ENCODE assay signal across 19 mouse cellular contexts in genomic region chr1:80061632-80062031, GRCm38 (mm10).
DNase-seq lines count a peak whose midpoint lies in the region; ATAC-seq lines count a peak whose summit lies in the region.
"Had no signal": no experiment of that assay in that cellular context is flagged by ENCODE, and none has a peak within 500 bp of the region (broad histone marks: within the 10 kb centered on the region; RNA-seq: fewer than 3 reads in every experiment).

No protein-coding gene starts in this region.

- 68% methylated on average over 7 of the region's 7 CpGs for WGBS in hindbrain, embryonic 11.5 days
- WGBS in hindbrain, embryonic 12.5 days: 62% methylated on average over 7 of the region's 7 CpGs
- 12% methylated on average over 7 of the region's 7 CpGs for WGBS in embryonic facial prominence, embryonic 13.5 days
- WGBS in limb, embryonic 12.5 days: 24% methylated on average over 7 of the region's 7 CpGs

- H3K4me3 ChIP-seq in hindbrain, embryonic 11.5 days (ENCODE audit: low read depth, low read length): no peak overlapping the region
- H3K4me3 ChIP-seq in hindbrain, embryonic 12.5 days: no peak overlapping the region
- H3K4me3 ChIP-seq in embryonic facial prominence, embryonic 13.5 days: no peak overlapping the region
- no peak overlapping the region for H3K4me3 ChIP-seq in limb, embryonic 12.5 days (replicated peaks)
- H3K4me3 ChIP-seq: heart, embryonic 15.5 days; layer of hippocampus, adult 2 months; liver, embryonic 12.5 days; lung, embryonic 15.5 days had no signal

- H3K27ac ChIP-seq in hindbrain, embryonic 11.5 days (ENCODE audit: low read depth, low read length): no peak overlapping the region
- H3K27ac ChIP-seq in hindbrain, embryonic 12.5 days: no peak overlapping the region
- H3K27ac ChIP-seq in embryonic facial prominence, embryonic 13.5 days: peak overlapping the region; percentile 82
- H3K27ac ChIP-seq in limb, embryonic 12.5 days: 0 out of 2 replicates have a peak overlapping the region, but pooled peaks have one; percentile 24
- H3K27ac ChIP-seq: heart, embryonic 15.5 days; layer of hippocampus, adult 2 months; liver, embryonic 12.5 days; lung, embryonic 15.5 days; stomach, postnatal 0 days had no signal

- DNase-seq in hindbrain, embryonic 11.5 days (ENCODE audit: low spot score): peak; percentile 24
- DNase-seq in embryo, embryonic 11 days: peak; percentile 62
- DNase-seq in lung, postnatal 25 days (ENCODE audit: low spot score): no peak
- no peak for DNase-seq in ovary, adult 18-20 months (ENCODE audit: low spot score)
- DNase-seq in gastrocnemius, postnatal 4 days (ENCODE audit: low spot score in 2 of 2): no peak
- DNase-seq: adrenal gland, adult 8-10 months; cerebellum, adult 9-10 months; kidney, adult 9 months; thymus, postnatal 25 days had no signal

- ATAC-seq in hindbrain, embryonic 11.5 days (ENCODE audit: low FRiP score): no peak
- ATAC-seq in hindbrain, embryonic 12.5 days (ENCODE audit: low FRiP score): no peak; the same call in 1 of the 2 replicates
- ATAC-seq in embryonic facial prominence, embryonic 13.5 days (ENCODE audit: insufficient number of reproducible peaks, insufficient read depth, low FRiP score, low TSS enrichment, low read depth): no peak; the same call in 1 of the 2 replicates
- peak; percentile 78; the same call in 1 of the 2 replicates for ATAC-seq in limb, embryonic 12.5 days (ENCODE audit: insufficient number of reproducible peaks, insufficient read depth, low FRiP score, low TSS enrichment, low read depth)
- ATAC-seq: inflammation-experienced regulatory T-cells, adult 6 months; liver, embryonic 12.5 days had no signal

- no peaks in the 10 kb centered on the region for H3K9me3 ChIP-seq in hindbrain, embryonic 11.5 days (ENCODE audit: control insufficient read depth, low read length)
- H3K9me3 ChIP-seq in hindbrain, embryonic 12.5 days (replicated peaks): no peaks in the 10 kb centered on the region
- H3K9me3 ChIP-seq in embryonic facial prominence, embryonic 13.5 days: no peaks in the 10 kb centered on the region
- H3K9me3 ChIP-seq in limb, embryonic 12.5 days: no peaks in the 10 kb centered on the region
- H3K9me3 ChIP-seq: G1E; heart, embryonic 15.5 days; liver, embryonic 12.5 days; lung, embryonic 15.5 days had no signal

- H3K27me3 ChIP-seq in hindbrain, embryonic 11.5 days (ENCODE audit: control insufficient read depth, insufficient read depth, low read length): no peaks in the 10 kb centered on the region
- H3K27me3 ChIP-seq in hindbrain, embryonic 12.5 days: no peaks in the 10 kb centered on the region
- H3K27me3 ChIP-seq in embryonic facial prominence, embryonic 13.5 days: no peaks in the 10 kb centered on the region
- H3K27me3 ChIP-seq in limb, embryonic 12.5 days: no peaks in the 10 kb centered on the region
- H3K27me3 ChIP-seq: heart, embryonic 15.5 days; liver, embryonic 12.5 days; lung, embryonic 15.5 days had no signal

- no peaks in the 10 kb centered on the region for H3K36me3 ChIP-seq in hindbrain, embryonic 11.5 days (ENCODE audit: control insufficient read depth, insufficient read depth, low read length)
- H3K36me3 ChIP-seq in hindbrain, embryonic 12.5 days: no peaks in the 10 kb centered on the region
- no peaks in the 10 kb centered on the region for H3K36me3 ChIP-seq in embryonic facial prominence, embryonic 13.5 days
- H3K36me3 ChIP-seq in limb, embryonic 12.5 days: no peaks in the 10 kb centered on the region
- H3K36me3 ChIP-seq: G1E; heart, embryonic 15.5 days; liver, embryonic 12.5 days; lung, embryonic 15.5 days had no signal

- H3K4me2 ChIP-seq in hindbrain, embryonic 11.5 days (replicated peaks; ENCODE audit: low read depth, low read length): no peak overlapping the region
- no peak overlapping the region for H3K4me2 ChIP-seq in hindbrain, embryonic 12.5 days (replicated peaks)
- no peak overlapping the region for H3K4me2 ChIP-seq in embryonic facial prominence, embryonic 13.5 days
- no peak overlapping the region for H3K4me2 ChIP-seq in limb, embryonic 12.5 days
- H3K4me2 ChIP-seq: heart, embryonic 15.5 days; liver, embryonic 12.5 days; lung, embryonic 15.5 days had no signal

- H3K9ac ChIP-seq in hindbrain, embryonic 11.5 days (ENCODE audit: low read depth, low read length): no peak overlapping the region
- H3K9ac ChIP-seq in hindbrain, embryonic 12.5 days: no peak overlapping the region
- no peak overlapping the region for H3K9ac ChIP-seq in embryonic facial prominence, embryonic 13.5 days
- no peak overlapping the region for H3K9ac ChIP-seq in limb, embryonic 12.5 days (replicated peaks)
- H3K9ac ChIP-seq: heart, embryonic 15.5 days; liver, embryonic 12.5 days; lung, embryonic 15.5 days had no signal

- H3K4me1 ChIP-seq in hindbrain, embryonic 11.5 days (replicated peaks; ENCODE audit: control insufficient read depth, insufficient read depth, low read length): no peaks in the 10 kb centered on the region
- H3K4me1 ChIP-seq in hindbrain, embryonic 12.5 days: peaks cover 6% of the 10 kb centered on the region; the same call in 1 of the 2 replicates
- H3K4me1 ChIP-seq in embryonic facial prominence, embryonic 13.5 days: peaks cover 21% of the 10 kb centered on the region
- peaks cover 11% of the 10 kb centered on the region for H3K4me1 ChIP-seq in limb, embryonic 12.5 days (replicated peaks)
- H3K4me1 ChIP-seq: heart, embryonic 15.5 days; liver, embryonic 12.5 days; lung, embryonic 15.5 days had no signal

Comparison
In these comparisons a context has a peak if more than half of its experiments do, and no peak if none do; other contexts are left out.
1. DNase-seq: peak in hindbrain, embryonic 11.5 days (single experiment) and embryo, embryonic 11 days (single experiment); none in lung, postnatal 25 days (single experiment), ovary, adult 18-20 months (single experiment) and gastrocnemius, postnatal 4 days (0 of 2).
2. H3K27ac ChIP-seq: peak in embryonic facial prominence, embryonic 13.5 days (single experiment) and limb, embryonic 12.5 days (single experiment); none in hindbrain, embryonic 11.5 days (single experiment) and hindbrain, embryonic 12.5 days (single experiment).